Mouse (Mus musculus) cerebellum, postnatal 10 days (tissue): ENCODE measurements at regions not wholly inside any gene's neighbourhood (a gene's known extent, or its start where the extent isn't known, plus 50 kb on each side); places are given as distances from the start of the nearest gene placed in this dataset.

Source experiments
- DNase-seq, 2 experiments: peaks; one replicate each; pipeline ENCODE4 v3.0.0; 2021; ENCODE audit warnings: mixed read lengths in 2 of 2

GRCm38 (mm10) chr8:116452806-116453205 is 52.0 kb upstream of the Dynlrb2 start:
- no peak for DNase-seq

- DNase-seq = no peak
Measured at GRCm38 (mm10) chr8:116451397-116451796, 53.4 kb upstream of the Dynlrb2 start.

GRCm38 (mm10) chr8:116447452-116447851 is 57.3 kb upstream of the Dynlrb2 start:
- no peak for DNase-seq

GRCm38 (mm10) chr8:116442827-116443226 is 61.9 kb upstream of the Dynlrb2 start:
- DNase-seq = no peak

- DNase-seq = peak; percentile 88 to 91
Measured at GRCm38 (mm10) chr8:116438895-116439294, 65.9 kb upstream of the Dynlrb2 start.

GRCm38 (mm10) chr8:116435268-116435980 is 69.3 kb upstream of the Dynlrb2 start:
- no peak for DNase-seq

- no peak for DNase-seq
Measured at GRCm38 (mm10) chr8:116430051-116430450, 74.7 kb upstream of the Dynlrb2 start.

- no peak for DNase-seq
Measured at GRCm38 (mm10) chr8:116429649-116430048, 75.1 kb upstream of the Dynlrb2 start.

GRCm38 (mm10) chr8:116422826-116423225 is 81.9 kb upstream of the Dynlrb2 start:
- no peak for DNase-seq

- DNase-seq = no peak
Measured at GRCm38 (mm10) chr8:116412703-116413102, 92.1 kb upstream of the Dynlrb2 start.

GRCm38 (mm10) chr8:116410041-116410440 is 94.7 kb upstream of the Dynlrb2 start:
- no peak for DNase-seq

- no peak for DNase-seq
Measured at GRCm38 (mm10) chr8:116409011-116409410, 95.8 kb upstream of the Dynlrb2 start.

GRCm38 (mm10) chr8:116404571-116404970 is 100.2 kb upstream of the Dynlrb2 start:
- DNase-seq = no peak

GRCm38 (mm10) chr8:116403366-116403765 is 101.4 kb upstream of the Dynlrb2 start:
- no peak for DNase-seq

- DNase-seq = no peak
Measured at GRCm38 (mm10) chr8:116399452-116399851, 105.3 kb upstream of the Dynlrb2 start.

GRCm38 (mm10) chr8:116398565-116399205 is 106.1 kb upstream of the Dynlrb2 start:
- DNase-seq = no peak

- no peak for DNase-seq
Measured at GRCm38 (mm10) chr8:116385193-116385955, 119.4 kb upstream of the Dynlrb2 start.

- DNase-seq = no peak
Measured at GRCm38 (mm10) chr8:116384418-116385089, 120.2 kb upstream of the Dynlrb2 start.

GRCm38 (mm10) chr8:116383495-116384417 is 121.0 kb upstream of the Dynlrb2 start:
- no peak for DNase-seq

- DNase-seq = no peak
Measured at GRCm38 (mm10) chr8:116383036-116383435, 121.7 kb upstream of the Dynlrb2 start.

GRCm38 (mm10) chr8:116380601-116381000 is 124.2 kb upstream of the Dynlrb2 start:
- DNase-seq = no peak

- no peak for DNase-seq
Measured at GRCm38 (mm10) chr8:116379851-116380250, 124.9 kb upstream of the Dynlrb2 start.
